Mouse (Mus musculus): ENCODE data around the gene Hint3. TPM values are rescaled to one million over a fixed set of nuclear protein-coding genes. Genes with fewer than 3 reads are reported as not detected.
"Not testable (repeated sequence)": the region's sequence is repeated elsewhere in the genome, so short reads cannot be mapped to it uniquely, and the experiment has no call there.

The Hint3 gene
- polyA plus RNA-seq, 1 experiment from 2014 or later = 34.6 TPM

DNA sequence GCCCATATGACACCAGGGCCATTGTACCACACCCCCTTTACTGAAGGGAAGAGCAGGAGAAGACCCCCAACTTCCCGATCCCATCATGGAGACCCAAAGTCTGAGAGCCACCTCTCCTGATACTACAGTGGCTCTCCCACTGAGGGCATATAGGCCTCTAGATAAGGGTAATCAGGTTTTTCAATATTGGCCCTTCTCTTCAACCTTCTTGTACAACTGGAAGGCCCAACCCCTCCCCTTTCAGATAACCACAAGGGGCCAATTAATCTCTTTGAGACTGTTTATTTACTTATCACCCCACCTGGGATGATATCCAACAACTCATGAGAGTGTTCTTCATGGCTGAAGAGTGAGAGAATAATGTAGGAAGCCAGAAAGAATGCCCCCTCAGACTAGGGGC, 3.3 kb upstream of the Hint3 start:
- no peaks in the 10 kb centered on the region for H3K36me3 ChIP-seq (ENCODE audit: control insufficient read depth, insufficient read depth)
- 85% methylated on average over 1 of the region's 1 CpGs for WGBS
- H3K4me3 ChIP-seq (ENCODE audit: low read length) = no peak overlapping the region
- no peaks in the 10 kb centered on the region for H3K9me3 ChIP-seq (replicated peaks; ENCODE audit: control insufficient read depth, low read length)
- no peak overlapping the region for H3K4me2 ChIP-seq (ENCODE audit: low read depth, low read length)
- no peaks in the 10 kb centered on the region for H3K4me1 ChIP-seq (ENCODE audit: control insufficient read depth, insufficient read depth, low read length)
- H3K9ac ChIP-seq (ENCODE audit: low read length) = no peak overlapping the region
- no peak overlapping the region for H3K27ac ChIP-seq (ENCODE audit: low read length)
- no peaks in the 10 kb centered on the region for H3K27me3 ChIP-seq (ENCODE audit: control insufficient read depth, insufficient read depth, low read length)
- ATAC-seq (replicated peaks; ENCODE audit: extremely low read depth, insufficient read depth, low FRiP score) = no peak

DNA sequence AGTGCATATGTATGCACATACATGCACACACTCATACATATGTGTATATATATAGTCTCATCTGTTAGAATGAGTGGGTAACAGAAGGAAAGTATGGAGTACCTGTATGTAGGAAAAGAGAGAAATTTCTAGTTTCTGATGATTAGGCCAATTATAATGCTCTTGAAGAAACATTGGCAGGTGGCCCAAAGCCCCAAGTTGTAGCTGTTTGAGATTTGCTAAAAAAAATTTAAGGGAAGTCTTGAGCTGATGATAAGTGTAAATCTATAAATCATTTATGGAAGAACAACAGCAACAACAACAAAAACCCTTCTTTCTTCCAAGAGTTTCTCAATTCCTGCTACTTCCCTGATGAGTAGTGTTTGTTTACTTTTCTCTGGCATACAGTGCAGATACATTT, 545 bp upstream of the Hint3 start:
- H3K4me3 ChIP-seq (ENCODE audit: low read length) = no peak overlapping the region
- no peak overlapping the region for H3K4me2 ChIP-seq (ENCODE audit: low read depth, low read length)
- ATAC-seq (replicated peaks; ENCODE audit: extremely low read depth, insufficient read depth, low FRiP score) = no peak
- H3K4me1 ChIP-seq (ENCODE audit: control insufficient read depth, insufficient read depth, low read length) = peaks cover 1% of the 10 kb centered on the region; the same call in 1 of the 2 replicates
- H3K27ac ChIP-seq (ENCODE audit: low read length) = no peak overlapping the region
- H3K9ac ChIP-seq (ENCODE audit: low read length) = no peak overlapping the region
- H3K9me3 ChIP-seq (replicated peaks; ENCODE audit: control insufficient read depth, low read length) = no peaks in the 10 kb centered on the region
- no peaks in the 10 kb centered on the region for H3K36me3 ChIP-seq (ENCODE audit: control insufficient read depth, insufficient read depth)
- H3K27me3 ChIP-seq (ENCODE audit: control insufficient read depth, insufficient read depth, low read length) = no peaks in the 10 kb centered on the region

DNA sequence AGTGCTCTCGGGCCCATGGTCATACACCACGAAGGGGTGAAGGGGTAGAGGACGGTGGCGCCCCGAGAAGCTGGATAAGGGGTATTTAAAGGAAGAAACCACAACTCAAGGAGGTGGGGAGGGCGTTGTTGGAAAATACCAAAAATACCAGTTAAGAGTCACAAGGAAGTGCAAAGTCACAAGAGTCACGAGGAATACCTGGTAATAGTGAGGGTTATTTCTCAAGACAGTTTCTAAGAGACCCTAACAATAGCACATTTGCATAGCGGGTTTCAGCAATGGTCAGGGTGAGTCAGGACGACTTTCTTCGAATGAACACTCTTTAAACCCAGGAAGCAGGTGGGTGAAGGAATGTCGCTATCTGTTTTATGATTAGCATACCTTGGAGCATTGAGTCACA, 988 bp downstream of the Hint3 start:
- not testable (repeated sequence) for H3K36me3 ChIP-seq (ENCODE audit: control insufficient read depth, insufficient read depth); H3K27me3 ChIP-seq (ENCODE audit: control insufficient read depth, insufficient read depth, low read length); H3K9me3 ChIP-seq (replicated peaks; ENCODE audit: control insufficient read depth, low read length); H3K9ac ChIP-seq (ENCODE audit: low read length); H3K4me3 ChIP-seq (ENCODE audit: low read length); H3K4me2 ChIP-seq (ENCODE audit: low read depth, low read length); H3K4me1 ChIP-seq (ENCODE audit: control insufficient read depth, insufficient read depth, low read length); H3K27ac ChIP-seq (ENCODE audit: low read length); ATAC-seq (replicated peaks; ENCODE audit: extremely low read depth, insufficient read depth, low FRiP score)
- WGBS = 86% methylated on average over 11 of the region's 11 CpGs

DNA sequence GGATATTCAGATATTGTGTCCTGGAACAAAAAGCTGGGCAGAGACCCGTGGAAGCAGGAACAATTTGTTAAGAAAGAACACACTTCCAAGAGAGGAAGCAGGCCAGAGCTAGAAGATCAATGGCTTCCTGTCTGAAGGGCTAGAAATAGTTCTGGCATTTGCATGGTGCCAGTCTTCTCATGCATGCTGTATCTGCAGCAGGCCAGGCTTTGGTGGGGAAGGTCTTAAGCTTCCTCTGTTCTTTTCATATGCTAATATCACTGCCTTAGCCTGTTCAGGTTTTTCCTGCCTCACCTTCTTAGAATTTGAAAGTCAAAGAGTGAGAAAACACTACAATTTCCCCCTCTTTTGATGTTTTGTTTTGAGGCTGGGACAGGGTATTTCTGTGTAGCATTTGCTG, 1.9 kb downstream of the Hint3 start:
- Histone ChIP-seq H3K27ac (ENCODE audit: low read length) (no peak overlapping the region), H3K9ac (ENCODE audit: low read length) (no peak overlapping the region), H3K27me3 (ENCODE audit: control insufficient read depth, insufficient read depth, low read length) (no peaks in the 10 kb centered on the region), H3K4me2 (ENCODE audit: low read depth, low read length) (no peak overlapping the region), H3K4me3 (ENCODE audit: low read length) (no peak overlapping the region), H3K36me3 (ENCODE audit: control insufficient read depth, insufficient read depth) (no peaks in the 10 kb centered on the region), H3K9me3 (replicated peaks; ENCODE audit: control insufficient read depth, low read length) (no peaks in the 10 kb centered on the region), H3K4me1 (ENCODE audit: control insufficient read depth, insufficient read depth, low read length) (peaks cover 7% of the 10 kb centered on the region)
- WGBS = 36% methylated on average over 1 of the region's 1 CpGs
- ATAC-seq (replicated peaks; ENCODE audit: extremely low read depth, insufficient read depth, low FRiP score) = no peak

DNA sequence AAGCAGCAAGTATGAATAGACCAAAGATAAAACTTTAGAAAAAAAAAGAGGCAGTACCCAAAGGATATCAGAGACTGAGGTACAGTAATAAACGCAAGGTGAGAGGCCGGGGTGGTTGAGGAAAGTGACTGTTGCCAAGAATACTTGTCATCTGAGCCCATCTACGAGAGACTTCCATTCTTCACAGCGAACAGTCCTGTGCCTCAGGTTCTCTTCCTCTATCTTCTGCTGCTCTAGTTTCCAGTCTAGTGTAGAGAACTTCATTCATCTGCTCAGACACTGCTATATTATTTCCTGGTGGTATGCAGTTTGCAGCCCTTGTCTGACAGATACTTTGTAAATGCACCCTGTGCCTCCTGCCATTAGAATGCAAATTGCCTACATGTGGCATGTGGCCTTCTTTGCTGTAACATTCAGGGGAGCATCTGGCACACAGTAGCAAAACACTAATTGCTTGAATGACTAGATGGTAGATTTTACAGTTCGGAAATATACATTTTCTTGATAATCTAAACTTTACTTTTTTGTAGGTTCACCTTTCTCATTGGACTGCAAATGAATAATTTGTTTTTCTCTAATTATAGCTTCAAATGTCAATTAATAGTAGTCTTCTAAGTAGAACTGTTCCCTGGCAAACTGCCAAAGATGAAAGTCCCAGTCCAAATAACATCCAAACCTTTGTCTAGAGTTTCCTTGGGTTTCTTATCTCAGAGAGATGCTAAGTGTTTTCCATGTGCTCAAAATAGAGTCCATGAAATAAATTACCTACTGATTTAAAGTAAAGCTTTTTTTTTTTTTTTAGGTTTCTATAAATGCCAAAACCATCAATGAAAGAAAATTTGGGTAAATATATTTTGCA, 5.0 kb downstream of the Hint3 start:
- H3K9me3 ChIP-seq (replicated peaks; ENCODE audit: control insufficient read depth, low read length) = no peaks in the 10 kb centered on the region
- H3K27ac ChIP-seq (ENCODE audit: low read length) = 0 out of 2 replicates have a peak overlapping the region, but pooled peaks have one; percentile 10
- WGBS = 55% methylated on average over 5 of the region's 5 CpGs
- no peak overlapping the region for H3K4me2 ChIP-seq (ENCODE audit: low read depth, low read length)
- peaks cover 7% of the 10 kb centered on the region for H3K4me1 ChIP-seq (ENCODE audit: control insufficient read depth, insufficient read depth, low read length)
- no peak overlapping the region for H3K9ac ChIP-seq (ENCODE audit: low read length)
- H3K36me3 ChIP-seq (ENCODE audit: control insufficient read depth, insufficient read depth) = no peaks in the 10 kb centered on the region
- no peaks in the 10 kb centered on the region for H3K27me3 ChIP-seq (ENCODE audit: control insufficient read depth, insufficient read depth, low read length)
- no peak for ATAC-seq (replicated peaks; ENCODE audit: extremely low read depth, insufficient read depth, low FRiP score)
- H3K4me3 ChIP-seq (ENCODE audit: low read length) = no peak overlapping the region

DNA sequence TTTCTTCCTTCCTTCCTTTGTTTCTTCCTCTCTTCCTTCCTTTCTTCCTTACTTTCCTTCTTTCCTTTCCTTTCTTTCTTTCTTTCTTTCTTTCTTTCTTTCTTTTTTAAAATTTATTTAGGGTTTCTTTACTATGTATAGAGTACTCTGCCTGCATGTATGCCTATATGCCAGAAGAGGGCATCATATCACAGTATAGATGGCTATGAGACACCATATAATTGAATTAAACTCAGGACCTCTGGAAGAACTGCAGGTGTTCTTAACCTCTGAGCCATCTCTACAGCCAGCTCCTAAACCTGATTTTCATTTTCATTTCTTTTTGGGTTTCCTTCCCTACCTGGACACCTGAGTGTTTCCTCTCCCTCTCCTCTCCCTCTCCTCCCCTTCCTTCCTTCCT, 6.5 kb downstream of the Hint3 start:
- H3K27me3 ChIP-seq (ENCODE audit: control insufficient read depth, insufficient read depth, low read length) = no peaks in the 10 kb centered on the region
- H3K9me3 ChIP-seq (replicated peaks; ENCODE audit: control insufficient read depth, low read length) = no peaks in the 10 kb centered on the region
- H3K36me3 ChIP-seq (ENCODE audit: control insufficient read depth, insufficient read depth) = no peaks in the 10 kb centered on the region
- no peak overlapping the region for H3K9ac ChIP-seq (ENCODE audit: low read length)
- H3K4me2 ChIP-seq (ENCODE audit: low read depth, low read length) = no peak overlapping the region
- no peak overlapping the region for H3K4me3 ChIP-seq (ENCODE audit: low read length)
- peaks cover 8% of the 10 kb centered on the region for H3K4me1 ChIP-seq (ENCODE audit: control insufficient read depth, insufficient read depth, low read length)
- no peak for ATAC-seq (replicated peaks; ENCODE audit: extremely low read depth, insufficient read depth, low FRiP score)
- no peak overlapping the region for H3K27ac ChIP-seq (ENCODE audit: low read length)

DNA sequence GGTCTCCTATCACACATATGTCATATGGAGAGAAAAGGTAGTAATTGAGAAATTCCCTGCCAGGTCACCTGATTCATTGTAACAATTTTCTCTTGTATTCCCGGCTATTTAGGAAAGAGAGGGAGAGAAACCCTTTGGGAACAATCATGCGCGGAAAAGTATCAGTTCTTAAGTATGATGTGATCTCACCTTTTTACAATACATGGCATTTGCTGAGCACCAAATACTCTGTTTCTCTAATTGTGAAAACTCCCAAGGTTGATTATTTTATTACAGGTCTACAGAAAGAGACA, 10.6 kb downstream of the Hint3 start:
- Histone ChIP-seq H3K4me1 (ENCODE audit: control insufficient read depth, insufficient read depth, low read length) (peaks cover 2% of the 10 kb centered on the region; the same call in 1 of the 2 replicates), H3K36me3 (ENCODE audit: control insufficient read depth, insufficient read depth) (no peaks in the 10 kb centered on the region), H3K27ac (ENCODE audit: low read length) (peak overlapping the region; percentile 99), H3K27me3 (ENCODE audit: control insufficient read depth, insufficient read depth, low read length) (no peaks in the 10 kb centered on the region), H3K9ac (ENCODE audit: low read length) (peak overlapping the region; percentile 85), H3K4me3 (ENCODE audit: low read length) (peak overlapping the region; percentile 76), H3K4me2 (ENCODE audit: low read depth, low read length) (peak overlapping the region; percentile 77), H3K9me3 (replicated peaks; ENCODE audit: control insufficient read depth, low read length) (no peaks in the 10 kb centered on the region)
- ATAC-seq (replicated peaks; ENCODE audit: extremely low read depth, insufficient read depth, low FRiP score) = no peak
- 35% methylated on average over 3 of the region's 3 CpGs for WGBS

DNA sequence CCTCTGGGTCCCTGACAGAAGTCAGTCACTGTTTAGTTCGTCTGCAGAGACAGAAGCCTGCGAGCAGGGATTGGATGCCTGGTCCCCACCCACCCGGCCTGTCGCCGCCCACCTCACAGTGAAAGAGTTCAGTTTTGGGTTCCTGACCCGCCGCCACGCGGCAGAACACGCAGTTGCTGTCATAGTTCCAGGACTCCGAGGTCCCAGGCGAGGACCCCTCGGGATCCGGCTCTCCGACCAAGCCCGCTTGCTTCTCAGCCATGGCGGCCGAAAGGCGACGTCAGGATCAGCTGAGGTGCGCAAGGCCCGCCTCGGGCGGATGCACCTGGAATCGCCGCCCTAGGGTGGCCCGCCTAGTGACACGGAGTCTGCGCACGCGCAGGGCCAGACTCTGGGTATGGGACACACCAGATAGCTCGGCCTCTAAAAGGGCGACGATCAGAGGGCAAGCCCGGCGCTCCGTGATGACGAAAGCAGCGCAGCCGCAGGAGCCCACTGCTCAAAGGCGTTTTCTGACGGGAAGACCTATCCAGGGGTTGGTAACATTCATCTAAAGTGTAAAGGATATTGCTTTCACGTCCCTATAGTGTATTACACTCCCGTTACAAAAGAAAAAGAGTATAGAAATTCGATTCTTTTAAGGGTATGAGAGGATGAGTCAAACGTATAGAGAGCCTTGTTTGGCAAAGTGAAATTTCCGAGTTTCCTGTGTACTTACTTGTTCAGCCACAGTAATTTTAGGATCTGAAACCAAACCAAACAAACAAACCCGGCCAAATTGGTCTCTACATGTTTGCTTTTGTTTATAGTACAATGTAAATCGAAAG, 11.1 kb downstream of the Hint3 start:
- Histone ChIP-seq H3K4me1 (ENCODE audit: control insufficient read depth, insufficient read depth, low read length) (peaks cover 2% of the 10 kb centered on the region; the same call in 1 of the 2 replicates), H3K4me3 (ENCODE audit: low read length) (peak overlapping the region; percentile 76), H3K27me3 (ENCODE audit: control insufficient read depth, insufficient read depth, low read length) (no peaks in the 10 kb centered on the region), H3K36me3 (ENCODE audit: control insufficient read depth, insufficient read depth) (no peaks in the 10 kb centered on the region), H3K9ac (ENCODE audit: low read length) (peak overlapping the region; percentile 85), H3K27ac (ENCODE audit: low read length) (peak overlapping the region; percentile 99), H3K4me2 (ENCODE audit: low read depth, low read length) (peak overlapping the region; percentile 77), H3K9me3 (replicated peaks; ENCODE audit: control insufficient read depth, low read length) (no peaks in the 10 kb centered on the region)
- ATAC-seq (replicated peaks; ENCODE audit: extremely low read depth, insufficient read depth, low FRiP score) = peak; percentile 100
- WGBS = 1% methylated on average over 49 of the region's 49 CpGs

DNA sequence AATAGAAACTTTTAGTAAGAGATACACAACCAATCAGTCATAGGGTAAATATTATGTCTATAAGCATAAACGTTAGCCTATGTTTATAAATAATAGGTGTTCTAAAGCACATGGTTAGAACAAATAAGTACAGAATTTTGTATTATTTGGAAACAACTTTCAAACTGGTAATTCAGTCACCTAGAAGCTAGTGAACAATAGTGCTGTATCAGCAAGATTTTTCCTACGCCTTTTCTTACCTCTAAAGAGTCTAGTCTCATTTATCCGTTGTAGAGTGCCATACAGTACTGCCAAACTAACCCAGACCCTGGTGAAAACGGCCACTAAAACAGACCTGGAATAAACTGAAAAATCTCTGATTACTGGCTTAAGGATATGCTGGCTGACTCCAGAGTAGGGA, 16.4 kb downstream of the Hint3 start:
- no peak overlapping the region for H3K9ac ChIP-seq (ENCODE audit: low read length)
- no peak overlapping the region for H3K27ac ChIP-seq (ENCODE audit: low read length)
- no peaks in the 10 kb centered on the region for H3K4me1 ChIP-seq (ENCODE audit: control insufficient read depth, insufficient read depth, low read length)
- H3K27me3 ChIP-seq (ENCODE audit: control insufficient read depth, insufficient read depth, low read length) = no peaks in the 10 kb centered on the region
- ATAC-seq (replicated peaks; ENCODE audit: extremely low read depth, insufficient read depth, low FRiP score) = no peak
- H3K36me3 ChIP-seq (ENCODE audit: control insufficient read depth, insufficient read depth) = peaks cover 6% of the 10 kb centered on the region; the same call in 1 of the 2 replicates
- WGBS = 80% methylated on average over 4 of the region's 4 CpGs
- H3K4me2 ChIP-seq (ENCODE audit: low read depth, low read length) = no peak overlapping the region
- H3K9me3 ChIP-seq (replicated peaks; ENCODE audit: control insufficient read depth, low read length) = no peaks in the 10 kb centered on the region
- no peak overlapping the region for H3K4me3 ChIP-seq (ENCODE audit: low read length)
